Mouse (Mus musculus) cortical plate, adult 2 months (tissue): ENCODE data around the gene Smtn.

Source experiments
- CTCF ChIP-seq: fragments of 200-500 bp; IDR thresholded peaks from 2 replicates; pipeline ENCODE4 v1.5.1; 2011; ENCODE audit warnings: mild to moderate bottlenecking, control low read depth, low read length; ENCODE audit not compliant: insufficient read depth; ENCODE audit errors: extremely low read depth
- POLR2A ChIP-seq: fragments of 200-500 bp; IDR thresholded peaks from 2 replicates; pipeline ENCODE4 v1.6.1; 2011; ENCODE audit warnings: mild to moderate bottlenecking, low read length, control low read depth; ENCODE audit not compliant: insufficient read depth; ENCODE audit errors: extremely low read depth

DNA sequence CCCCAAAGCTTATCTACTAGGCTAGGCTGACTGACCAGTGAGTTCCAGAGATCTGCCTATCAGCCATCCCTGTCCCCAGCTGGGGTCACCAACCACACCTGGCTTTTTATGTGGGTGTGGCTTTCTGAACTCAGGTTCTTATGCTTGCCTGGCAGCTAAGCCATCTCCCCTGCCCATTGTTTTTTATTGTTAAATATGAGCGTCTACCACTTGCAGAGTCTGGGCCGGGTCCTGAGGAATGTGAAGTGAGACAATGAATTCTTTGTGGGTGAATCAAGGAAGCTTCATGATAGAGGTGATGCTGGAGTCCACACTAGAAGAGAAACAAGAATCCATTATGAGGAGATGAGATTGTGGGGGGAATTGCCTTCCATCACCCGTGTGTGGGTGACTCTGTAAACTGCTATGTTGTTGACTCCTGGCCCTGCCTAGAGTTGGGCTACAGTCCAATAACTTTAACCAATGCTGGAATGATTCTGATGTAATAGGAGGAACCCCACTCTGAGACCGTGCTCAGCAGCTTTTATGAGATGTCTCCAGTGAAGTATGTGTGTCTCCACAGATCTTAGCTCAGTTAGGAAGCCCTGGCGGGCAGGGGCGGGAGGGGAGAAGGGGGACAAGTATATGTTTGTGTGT, 45.7 kb upstream of the Smtn start:
- TF ChIP-seq CTCF (no peak), POLR2A (no peak)
